Mouse (Mus musculus) limb, embryonic 15.5 days (tissue): ENCODE results near the gene Gsg1l2. TPM values are rescaled to one million over a fixed set of nuclear protein-coding genes. Genes with fewer than 3 reads are reported as not detected.

Source experiments
- ATAC-seq: fragments of 200-750 bp; cut with Nextera tagmentation; 2 replicates; pipeline ENCODE4 v1.8.0; 2017; ENCODE audit warnings: low read depth, moderate TSS enrichment; ENCODE audit not compliant: insufficient number of reproducible peaks, low FRiP score, low TSS enrichment
- H3K27ac ChIP-seq: fragments of 300-500 bp; sonication (generic); 2 replicates; pipeline ENCODE4 v1.5.1; 2015; ENCODE audit warnings: moderate library complexity, mild to moderate bottlenecking, inconsistent platforms
- H3K27me3 ChIP-seq: fragments of 300-500 bp; sonication (generic); 2 replicates; pipeline ENCODE4 v1.6.1; 2015; ENCODE audit warnings: inconsistent platforms
- H3K36me3 ChIP-seq: fragments of 300-500 bp; sonication (generic); 2 replicates; pipeline ENCODE4 v1.6.1; 2015; ENCODE audit warnings: inconsistent platforms
- H3K4me1 ChIP-seq: fragments of 300-500 bp; sonication (generic); 2 replicates; pipeline ENCODE4 v1.6.1; 2015; ENCODE audit warnings: inconsistent platforms
- H3K4me2 ChIP-seq: fragments of 300-500 bp; sonication (generic); 2 replicates; pipeline ENCODE4 v1.6.1; 2015; ENCODE audit warnings: mild to moderate bottlenecking, inconsistent platforms
- H3K4me3 ChIP-seq: fragments of 300-500 bp; sonication (generic); 2 replicates; pipeline ENCODE4 v1.5.1; 2015; ENCODE audit warnings: mild to moderate bottlenecking, inconsistent platforms
- H3K9ac ChIP-seq: fragments of 300-500 bp; sonication (generic); 2 replicates; pipeline ENCODE4 v1.6.1; 2015; ENCODE audit warnings: inconsistent platforms
- H3K9me3 ChIP-seq: fragments of 300-500 bp; sonication (generic); 2 replicates; pipeline ENCODE4 v1.6.1; 2016; ENCODE audit warnings: inconsistent platforms
- WGBS: fragments of 180-500 bp; shearing (Covaris S2); methylation state at CpG from one replicate; pipeline ENCODE4 v1.1.7; 2015; 5-methylcytosine and 5-hydroxymethylcytosine counted together
- polyA plus RNA-seq: library from polyadenylated mRNA; unstranded; fragments of >200 nt; fragmentation: Nextera tagmentation; extraction: Ambion mirVana; gene quantifications from 2 replicates; pipeline ENCODE4 v1.2.1, GENCODE M21; 2015

Gsg1l2 gene
- polyA plus RNA-seq, 1 experiment from 2014 or later, result not detected

DNA sequence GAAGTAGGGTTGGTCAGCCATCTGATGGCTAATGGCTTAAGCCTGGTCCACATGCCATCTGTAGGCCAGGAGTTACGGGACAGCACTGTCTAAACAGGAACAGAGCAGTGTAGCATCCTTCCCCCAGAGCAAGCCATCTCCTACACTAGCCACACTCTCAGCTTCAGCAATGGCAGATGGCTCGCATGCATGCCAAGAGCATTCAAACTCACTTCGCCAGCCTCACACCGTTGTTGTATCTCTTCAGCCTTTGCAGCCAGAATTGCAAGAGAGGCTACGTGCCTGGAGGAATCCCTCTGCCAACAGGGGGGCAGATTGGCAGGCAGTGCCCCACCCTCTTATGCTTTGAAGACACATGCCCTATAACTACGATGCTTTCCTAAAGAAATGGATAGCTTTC lies 47.2 kb downstream of the Gsg1l2 start:
- H3K9ac ChIP-seq, result no peak overlapping the region
- ATAC-seq, result no peak
- H3K27me3 ChIP-seq, result no peaks in the 10 kb centered on the region
- H3K4me3 ChIP-seq, result no peak overlapping the region
- no peak overlapping the region for H3K4me2 ChIP-seq
- H3K36me3 ChIP-seq, result no peaks in the 10 kb centered on the region
- no peak overlapping the region for H3K27ac ChIP-seq
- WGBS, result 89% methylated on average over 6 of the region's 6 CpGs
- no peaks in the 10 kb centered on the region for H3K9me3 ChIP-seq
- H3K4me1 ChIP-seq, result peaks cover 3% of the 10 kb centered on the region; the same call in 1 of the 2 replicates

DNA sequence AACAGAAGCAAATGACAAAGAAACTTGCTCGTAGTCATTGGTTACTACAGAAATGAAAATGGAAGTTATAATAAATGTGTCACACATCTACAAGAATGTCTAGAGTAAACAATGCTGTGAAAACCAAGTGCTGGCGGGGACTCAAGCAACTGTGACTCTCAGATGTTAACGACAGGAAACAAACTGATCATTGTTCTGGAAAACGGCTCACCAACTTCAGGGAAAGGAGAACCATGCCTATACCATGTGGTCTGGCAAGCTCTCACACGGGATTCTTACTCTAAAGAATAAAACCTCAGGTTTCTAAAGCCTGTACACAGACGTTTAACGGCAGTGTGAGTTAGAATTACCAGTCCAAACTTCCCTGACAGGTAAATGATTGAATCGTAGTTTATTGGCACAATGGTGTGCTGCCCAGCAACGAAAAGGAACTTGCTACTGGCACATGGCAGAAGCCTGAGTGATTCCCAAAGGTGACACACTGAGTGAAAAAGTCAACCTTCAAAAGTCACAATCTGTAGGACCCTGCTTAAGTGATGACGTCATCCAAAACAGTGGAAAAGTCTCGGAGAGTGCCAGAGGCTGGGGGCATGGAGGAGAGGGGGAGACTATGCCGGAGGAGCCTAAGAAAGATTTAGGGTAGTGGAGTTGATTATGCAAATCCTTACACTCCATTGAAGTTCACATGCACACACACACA lies 54.1 kb downstream of the Gsg1l2 start:
- H3K27ac ChIP-seq, result 0 out of 2 replicates have a peak overlapping the region, but pooled peaks have one; percentile 4
- no peaks in the 10 kb centered on the region for H3K27me3 ChIP-seq
- peaks cover 5% of the 10 kb centered on the region for H3K4me1 ChIP-seq
- no peaks in the 10 kb centered on the region for H3K36me3 ChIP-seq
- H3K9me3 ChIP-seq, result no peaks in the 10 kb centered on the region
- no peak for ATAC-seq
- H3K4me3 ChIP-seq, result no peak overlapping the region
- 33% methylated on average over 12 of the region's 12 CpGs for WGBS
- no peak overlapping the region for H3K4me2 ChIP-seq
- no peak overlapping the region for H3K9ac ChIP-seq

DNA sequence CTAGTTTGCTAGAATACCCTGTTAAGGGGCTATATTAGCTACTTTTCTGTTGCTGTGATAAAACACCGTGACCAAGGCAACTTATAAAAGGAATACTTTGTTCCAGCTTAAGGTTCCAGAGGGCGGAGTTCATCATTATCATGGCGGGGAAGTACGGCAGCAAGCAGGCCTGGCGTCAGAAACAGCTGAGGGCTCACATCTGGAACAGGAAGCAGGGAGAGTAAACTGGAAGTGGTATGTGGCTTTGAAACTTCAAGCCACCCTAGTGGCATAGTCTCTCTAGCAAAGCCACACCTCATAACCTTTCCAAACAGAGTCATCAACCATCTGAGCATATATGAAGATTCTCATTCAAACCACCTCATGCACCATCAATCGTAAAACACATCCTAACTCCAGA lies 55.1 kb downstream of the Gsg1l2 start:
- Histone ChIP-seq H3K9me3 (no peaks in the 10 kb centered on the region), H3K27me3 (no peaks in the 10 kb centered on the region), H3K27ac (no peak overlapping the region), H3K4me3 (no peak overlapping the region), H3K4me2 (no peak overlapping the region), H3K4me1 (peaks cover 5% of the 10 kb centered on the region), H3K9ac (no peak overlapping the region), H3K36me3 (no peaks in the 10 kb centered on the region)
- ATAC-seq, result no peak
- WGBS, result 55% methylated on average over 6 of the region's 6 CpGs

DNA sequence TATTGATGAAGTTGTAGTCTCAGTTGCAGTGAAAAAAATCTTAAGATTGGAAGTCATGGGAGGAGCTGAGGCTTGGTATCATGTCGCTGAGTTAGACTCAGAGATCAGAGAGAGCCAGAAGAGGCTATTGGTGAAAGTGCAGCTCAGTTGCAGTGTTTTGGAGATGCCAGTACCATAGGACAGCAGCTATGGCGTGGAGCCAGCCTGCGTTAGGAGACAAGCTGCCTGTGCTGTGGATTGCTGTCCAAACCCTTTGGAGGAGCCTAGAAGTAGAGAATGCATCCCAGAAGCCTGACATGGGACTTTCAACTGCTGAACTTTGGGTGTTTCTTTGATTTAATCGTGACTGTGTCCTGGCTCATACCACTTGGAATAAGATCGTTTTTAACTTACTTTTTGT lies 57.4 kb downstream of the Gsg1l2 start:
- 75% methylated on average over 5 of the region's 5 CpGs for WGBS
- Histone ChIP-seq H3K27ac (no peak overlapping the region), H3K27me3 (no peaks in the 10 kb centered on the region), H3K9ac (no peak overlapping the region), H3K9me3 (no peaks in the 10 kb centered on the region), H3K36me3 (no peaks in the 10 kb centered on the region), H3K4me1 (peaks cover 5% of the 10 kb centered on the region), H3K4me2 (no peak overlapping the region), H3K4me3 (no peak overlapping the region)
- no peak for ATAC-seq

DNA sequence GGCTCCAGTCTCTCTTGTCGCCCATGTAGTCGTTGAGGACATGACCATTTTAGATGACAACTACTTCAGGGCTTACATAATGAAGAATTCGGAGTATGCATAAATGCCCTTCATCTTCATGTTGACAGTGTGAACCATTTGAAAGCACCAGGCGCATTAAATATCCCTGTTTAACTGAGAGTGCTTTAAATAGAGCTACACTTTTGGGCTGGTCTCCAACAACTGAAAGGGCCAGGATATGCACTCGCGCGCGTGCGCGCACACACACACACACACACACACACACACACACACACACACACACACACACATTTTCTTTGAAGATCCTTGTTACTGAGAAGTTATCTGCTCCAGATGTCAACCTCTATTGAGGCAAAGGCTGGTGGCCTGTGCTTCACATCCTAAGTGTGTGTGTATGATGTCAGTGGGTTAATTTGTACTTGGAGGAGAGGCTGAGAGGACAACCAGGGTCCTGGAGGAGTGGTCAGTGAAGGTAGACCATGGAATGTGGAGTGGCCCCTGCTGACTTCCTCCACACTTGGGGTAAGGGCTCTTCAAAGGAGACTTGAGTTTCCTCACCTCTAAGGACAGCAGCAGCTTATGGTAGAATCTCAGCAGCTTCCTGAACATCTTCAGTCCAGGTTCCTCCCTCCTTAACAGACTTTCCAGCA lies 61.1 kb downstream of the Gsg1l2 start:
- 87% methylated on average over 10 of the region's 10 CpGs for WGBS
- no peak for ATAC-seq
- Histone ChIP-seq H3K27ac (no peak overlapping the region), H3K36me3 (no peaks in the 10 kb centered on the region), H3K9ac (no peak overlapping the region), H3K27me3 (no peaks in the 10 kb centered on the region), H3K9me3 (no peaks in the 10 kb centered on the region), H3K4me2 (no peak overlapping the region), H3K4me1 (no peaks in the 10 kb centered on the region), H3K4me3 (no peak overlapping the region)

Other genes starting within 250 kb of the Gsg1l2 start
- not detected in 2 replicates for gene Rcvrn, start 79.3 kb upstream of the Gsg1l2 start, polyA plus RNA-seq
- 0.09 and 0.10 TPM in 2 replicates for gene Glp2r, start 3.5 kb upstream of the Gsg1l2 start, polyA plus RNA-seq
- gene Dhrs7c, start 23.6 kb downstream of the Gsg1l2 start, polyA plus RNA-seq, result 6.1 and 15.4 TPM in 2 replicates
- gene Usp43, start 147.5 kb downstream of the Gsg1l2 start, polyA plus RNA-seq, result 0.96 and 1.1 TPM in 2 replicates
- 0.74 and 1.8 TPM in 2 replicates for gene Cfap52, start 191.0 kb downstream of the Gsg1l2 start, polyA plus RNA-seq
- gene Stx8, start 191.6 kb downstream of the Gsg1l2 start, polyA plus RNA-seq, result 58.0 and 64.4 TPM in 2 replicates